Mouse (Mus musculus) midbrain, embryonic 10.5 days (tissue): Measurements from ENCODE around the gene Atxn1. TPM values are rescaled to one million over a fixed set of nuclear protein-coding genes. Genes with fewer than 3 reads are reported as not detected.
A peak's percentile ranks its signal among the peaks of the same experiment; 100 is the strongest.

Experiments
- DNase-seq: peaks from one replicate; pipeline ENCODE4 v3.0.0-alpha.2; 2017; ENCODE audit warnings: low spot score
- H3K27ac ChIP-seq: fragments of 300-500 bp; sonication (generic); replicated peaks from 2 replicates; pipeline ENCODE4 v1.5.1; 2016; ENCODE audit warnings: mild to moderate bottlenecking
- H3K27me3 ChIP-seq: fragments of 300-500 bp; sonication (generic); 2 replicates; pipeline ENCODE4 v1.6.1; 2016; ENCODE audit warnings: low read depth, mild to moderate bottlenecking; ENCODE audit not compliant: poor library complexity, severe bottlenecking
- H3K36me3 ChIP-seq: fragments of 300-500 bp; sonication (generic); 2 replicates; pipeline ENCODE4 v1.6.1; 2016; ENCODE audit warnings: mild to moderate bottlenecking, moderate library complexity
- H3K4me1 ChIP-seq: fragments of 300-500 bp; sonication (generic); 2 replicates; pipeline ENCODE4 v1.6.1; 2016
- H3K4me3 ChIP-seq: fragments of 300-500 bp; sonication (generic); 2 replicates; pipeline ENCODE4 v1.5.1; 2016; ENCODE audit warnings: mild to moderate bottlenecking, moderate library complexity
- H3K9me3 ChIP-seq: fragments of 300-500 bp; sonication (generic); replicated peaks from 2 replicates; pipeline ENCODE4 v1.6.1; 2016; ENCODE audit warnings: mild to moderate bottlenecking
- WGBS: fragments of 180-500 bp; shearing (Covaris S2); methylation state at CpG from one replicate; pipeline ENCODE4 v1.1.7; 2016; 5-methylcytosine and 5-hydroxymethylcytosine counted together
- polyA plus RNA-seq: library from polyadenylated mRNA; unstranded; fragments of >200 nt; fragmentation: Nextera tagmentation; extraction: Ambion mirVana; gene quantifications from 2 replicates; pipeline ENCODE4 v1.2.1, GENCODE M21; 2016

Gene Atxn1
- polyA plus RNA-seq, 1 experiment from 2014 or later: 1.3 TPM

DNA sequence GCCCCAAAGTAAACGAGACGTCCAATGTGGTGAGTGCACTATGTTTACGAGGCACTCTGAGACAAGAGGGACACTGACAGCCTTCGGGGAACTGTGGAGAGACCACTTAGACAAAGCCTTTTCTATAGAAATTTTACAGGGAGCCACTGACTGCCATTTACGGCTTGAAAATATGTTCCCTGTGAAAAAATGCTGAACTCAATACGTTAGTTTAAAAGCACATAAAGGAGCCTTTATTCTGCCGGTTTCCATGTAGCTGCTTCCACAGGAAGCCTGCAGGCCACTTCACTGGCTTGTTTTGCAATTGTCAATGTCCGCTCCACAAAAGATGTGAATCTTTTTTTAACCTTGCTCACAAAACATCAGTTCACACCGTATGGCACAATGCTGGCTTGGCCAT is 186.6 kb downstream of the Atxn1 start:
- WGBS: 63% methylated on average over 9 of the region's 9 CpGs
- Histone ChIP-seq H3K4me3 (no peak overlapping the region), H3K27me3 (no peaks in the 10 kb centered on the region), H3K27ac (no peak overlapping the region), H3K9me3 (no peaks in the 10 kb centered on the region), H3K4me1 (0 out of 2 replicates have a peak, but pooled peaks cover 2% of the 10 kb centered on the region), H3K36me3 (no peaks in the 10 kb centered on the region)
- no peak for DNase-seq

- no peaks in the 10 kb centered on the region for H3K36me3 ChIP-seq
- H3K27me3 ChIP-seq: no peaks in the 10 kb centered on the region
- H3K27ac ChIP-seq: no peak overlapping the region
- 0 out of 2 replicates have a peak, but pooled peaks cover 2% of the 10 kb centered on the region for H3K4me1 ChIP-seq
- no peak for DNase-seq
- WGBS: 100% methylated on average over 1 of the region's 1 CpGs
- no peaks in the 10 kb centered on the region for H3K9me3 ChIP-seq
- H3K4me3 ChIP-seq: no peak overlapping the region
Observed at GRCm38 (mm10) chr13:45775516-45775915, 189.3 kb downstream of the Atxn1 start.

DNA sequence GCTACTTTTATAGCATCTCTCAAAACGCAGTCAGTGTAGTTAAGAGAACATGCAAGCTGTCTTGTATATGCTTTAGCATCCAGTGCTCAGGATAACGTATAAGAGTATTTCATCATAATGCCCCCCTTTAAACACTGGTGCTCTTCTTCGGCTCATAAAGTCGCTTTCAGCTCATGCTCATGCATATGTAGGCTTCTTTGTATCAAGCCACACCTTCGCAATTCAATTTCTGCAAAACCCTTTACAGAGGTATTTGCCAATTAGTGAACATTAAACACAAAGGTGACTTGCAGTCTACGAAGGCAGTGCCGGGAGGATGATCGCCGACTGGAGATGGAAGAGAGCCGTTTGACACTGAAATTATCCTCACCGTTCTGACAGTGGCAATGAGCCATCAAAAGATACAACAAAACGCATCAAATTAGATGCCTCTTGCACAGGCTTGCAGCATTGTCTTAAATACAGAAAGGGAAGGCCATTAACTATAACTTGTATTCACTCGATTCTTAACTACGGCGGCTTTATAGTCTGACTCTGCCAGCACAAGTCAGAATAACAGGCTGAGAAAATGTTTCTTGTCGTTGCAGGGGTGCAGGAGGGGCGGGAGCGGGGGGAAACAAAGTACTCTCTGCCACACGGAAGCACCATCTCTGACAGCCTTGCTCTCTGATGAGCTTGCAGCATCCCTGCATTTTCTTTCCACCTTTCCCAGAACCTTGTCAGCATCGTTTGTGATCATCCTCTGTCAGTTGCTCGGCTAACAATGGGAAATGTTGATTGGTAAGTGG is 191.2 kb downstream of the Atxn1 start:
- Histone ChIP-seq H3K36me3 (no peaks in the 10 kb centered on the region), H3K4me1 (0 out of 2 replicates have a peak, but pooled peaks cover 2% of the 10 kb centered on the region), H3K4me3 (no peak overlapping the region), H3K9me3 (no peaks in the 10 kb centered on the region), H3K27ac (no peak overlapping the region), H3K27me3 (no peaks in the 10 kb centered on the region)
- DNase-seq: no peak
- 84% methylated on average over 21 of the region's 21 CpGs for WGBS

DNA sequence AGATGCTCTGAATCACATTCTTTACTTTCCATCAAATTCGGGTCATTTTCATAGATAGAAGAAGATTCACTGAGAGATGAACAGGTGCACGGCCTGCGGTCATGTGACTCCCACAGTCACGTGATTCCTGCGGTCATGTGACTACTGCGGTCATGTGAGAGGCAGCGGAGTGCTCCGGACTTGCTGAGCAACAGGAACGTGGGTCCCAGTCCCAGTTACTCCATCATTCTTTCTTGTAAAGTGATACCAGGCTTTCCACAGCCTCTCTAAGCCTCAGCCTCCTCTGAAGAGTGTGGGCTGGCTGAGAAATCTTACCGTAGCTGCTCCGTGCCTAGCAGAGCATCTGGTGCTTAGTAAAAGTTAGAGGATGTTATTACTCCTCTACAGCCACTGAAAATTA is 195.1 kb downstream of the Atxn1 start:
- no peaks in the 10 kb centered on the region for H3K27me3 ChIP-seq
- 93% methylated on average over 11 of the region's 11 CpGs for whole genome bisulfite sequencing
- no peak overlapping the region for H3K4me3 ChIP-seq
- H3K9me3 ChIP-seq: no peaks in the 10 kb centered on the region
- DNase-seq: no peak
- H3K36me3 ChIP-seq: no peaks in the 10 kb centered on the region
- H3K4me1 ChIP-seq: no peaks in the 10 kb centered on the region
- no peak overlapping the region for H3K27ac ChIP-seq

DNA sequence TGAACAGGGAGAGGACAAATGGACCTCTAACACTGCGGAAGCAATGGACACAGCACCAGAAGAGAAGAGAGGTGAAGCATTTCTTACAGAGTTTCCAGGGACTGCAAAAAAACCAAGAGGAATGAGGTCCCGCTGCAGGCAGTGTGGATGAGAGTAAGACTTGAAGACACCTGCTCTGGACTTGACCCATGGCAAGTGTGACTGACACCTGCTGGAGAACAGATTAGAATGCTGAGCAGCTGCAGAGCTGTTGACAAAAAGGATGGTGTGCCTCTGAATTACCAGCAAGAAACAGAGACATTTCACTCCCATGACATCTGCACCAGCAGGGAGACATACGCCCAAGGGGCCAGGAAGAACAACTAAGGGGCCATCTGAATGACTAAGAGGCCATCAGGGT is 196.6 kb downstream of the Atxn1 start:
- Histone ChIP-seq H3K4me1 (no peaks in the 10 kb centered on the region), H3K9me3 (no peaks in the 10 kb centered on the region), H3K27ac (no peak overlapping the region), H3K4me3 (no peak overlapping the region), H3K36me3 (no peaks in the 10 kb centered on the region), H3K27me3 (no peaks in the 10 kb centered on the region)
- DNase-seq: no peak
- 84% methylated on average over 3 of the region's 3 CpGs for WGBS

DNA sequence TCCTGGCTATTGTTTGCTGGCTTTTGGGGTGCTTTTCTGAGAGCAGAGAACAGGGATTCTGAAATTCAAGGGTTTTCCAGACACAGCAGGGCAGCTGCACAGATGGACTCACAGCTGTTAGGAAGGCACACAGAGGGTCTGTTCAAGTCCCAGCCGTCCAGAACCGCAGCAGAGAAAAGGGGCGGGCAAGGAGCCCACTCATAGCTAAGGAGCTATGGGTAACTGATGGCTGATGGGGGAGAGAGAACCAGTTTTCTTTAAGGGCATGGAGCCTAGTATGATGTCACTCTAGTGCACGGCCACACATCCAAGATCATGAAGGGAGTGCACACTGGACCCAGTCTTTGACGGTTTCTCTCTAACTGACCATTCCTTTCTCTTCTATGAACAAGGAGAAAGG is 200.5 kb downstream of the Atxn1 start:
- WGBS: 91% methylated on average over 5 of the region's 5 CpGs
- no peak for DNase-seq
- H3K36me3 ChIP-seq: no peaks in the 10 kb centered on the region
- H3K4me1 ChIP-seq: no peaks in the 10 kb centered on the region
- H3K27ac ChIP-seq: no peak overlapping the region
- H3K4me3 ChIP-seq: no peak overlapping the region
- no peaks in the 10 kb centered on the region for H3K27me3 ChIP-seq
- H3K9me3 ChIP-seq: no peaks in the 10 kb centered on the region

DNA sequence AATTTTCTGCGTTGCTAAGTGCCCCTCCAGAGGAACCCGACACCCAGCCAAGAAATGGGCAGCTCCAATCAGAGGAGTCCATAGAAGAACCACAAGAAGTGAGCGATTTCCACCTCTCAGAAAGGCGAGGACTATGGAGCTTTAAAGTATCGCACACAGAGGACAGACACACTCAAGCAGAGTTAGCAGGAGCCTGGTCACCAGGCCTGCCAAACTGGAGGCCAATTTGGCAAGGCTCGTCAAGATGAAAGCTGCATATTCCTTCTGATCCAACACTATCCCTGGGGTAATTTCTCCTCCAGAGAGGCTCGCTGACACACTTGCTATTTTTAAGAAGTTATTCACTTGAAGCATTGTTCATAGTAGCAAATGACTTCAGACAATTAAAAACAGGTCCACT is 202.5 kb downstream of the Atxn1 start:
- Histone ChIP-seq H3K9me3 (no peaks in the 10 kb centered on the region), H3K4me3 (no peak overlapping the region), H3K36me3 (no peaks in the 10 kb centered on the region), H3K27me3 (no peaks in the 10 kb centered on the region), H3K4me1 (no peaks in the 10 kb centered on the region), H3K27ac (no peak overlapping the region)
- DNase-seq: no peak
- 87% methylated on average over 7 of the region's 7 CpGs for WGBS

GRCm38 (mm10) chr13:45754483-45754882 is 210.3 kb downstream of the Atxn1 start:
- H3K9me3 ChIP-seq: no peaks in the 10 kb centered on the region
- H3K36me3 ChIP-seq: no peaks in the 10 kb centered on the region
- H3K4me1 ChIP-seq: peaks cover 6% of the 10 kb centered on the region; the same call in 1 of the 2 replicates
- no peak overlapping the region for H3K4me3 ChIP-seq
- no peaks in the 10 kb centered on the region for H3K27me3 ChIP-seq
- no peak overlapping the region for H3K27ac ChIP-seq
- 94% methylated on average over 1 of the region's 1 CpGs for WGBS
- no peak for DNase-seq

DNA sequence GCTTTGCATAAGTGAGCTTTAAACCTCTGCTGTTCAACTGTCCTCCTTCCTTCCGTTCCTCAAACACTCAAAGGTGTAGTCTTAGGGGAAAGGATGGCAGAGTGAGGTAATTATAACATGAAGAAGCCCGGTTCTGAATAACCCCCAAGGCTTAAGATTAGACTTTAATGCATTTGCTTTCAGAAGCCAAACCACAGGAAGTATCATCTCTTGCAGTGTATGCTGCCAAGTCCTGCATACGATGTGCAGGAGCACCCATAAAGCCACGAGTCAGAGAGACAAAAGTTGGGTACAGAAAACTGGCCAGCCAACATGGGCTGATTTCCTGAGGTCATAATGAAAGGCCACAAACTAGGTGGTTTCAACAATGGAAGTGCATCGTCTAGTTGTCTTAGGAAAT is 212.3 kb downstream of the Atxn1 start:
- no peak for DNase-seq
- no peak overlapping the region for H3K27ac ChIP-seq
- WGBS: 82% methylated on average over 5 of the region's 5 CpGs

GRCm38 (mm10) chr13:45751231-45751630 is 213.6 kb downstream of the Atxn1 start:
- 78% methylated on average over 2 of the region's 2 CpGs for WGBS
- peaks cover 12% of the 10 kb centered on the region for H3K4me1 ChIP-seq
- H3K9me3 ChIP-seq: no peaks in the 10 kb centered on the region
- no peaks in the 10 kb centered on the region for H3K36me3 ChIP-seq
- H3K27ac ChIP-seq: no peak overlapping the region
- no peaks in the 10 kb centered on the region for H3K27me3 ChIP-seq
- DNase-seq: no peak
- H3K4me3 ChIP-seq: no peak overlapping the region

More for the DNA sequence above, 212.3 kb downstream of the Atxn1 start:
- Histone ChIP-seq H3K4me1 (peaks cover 9% of the 10 kb centered on the region; the same call in 1 of the 2 replicates), H3K27me3 (no peaks in the 10 kb centered on the region), H3K9me3 (no peaks in the 10 kb centered on the region), H3K4me3 (no peak overlapping the region), H3K36me3 (no peaks in the 10 kb centered on the region)

DNA sequence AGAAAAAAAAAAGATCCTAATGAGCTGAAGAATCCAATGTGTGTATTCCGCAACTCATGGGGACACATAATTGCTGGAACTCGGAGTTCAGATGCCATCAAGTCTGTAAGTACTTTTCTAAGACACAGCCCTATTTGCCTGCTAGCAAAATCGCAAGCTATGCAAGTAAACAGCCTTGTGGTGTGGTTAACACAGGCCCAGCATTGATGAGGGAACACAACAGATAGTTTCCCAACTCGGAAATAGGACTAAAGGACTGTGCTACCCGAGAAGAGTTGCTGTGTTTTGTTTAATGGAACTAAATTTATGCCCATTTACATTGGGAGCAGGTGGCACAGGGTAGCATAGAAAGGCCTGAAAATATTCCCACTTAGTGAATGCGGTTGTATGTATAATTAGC is 214.2 kb downstream of the Atxn1 start:
- no peak for DNase-seq
- no peaks in the 10 kb centered on the region for H3K9me3 ChIP-seq
- H3K4me1 ChIP-seq: peaks cover 15% of the 10 kb centered on the region
- H3K4me3 ChIP-seq: no peak overlapping the region
- WGBS: 86% methylated on average over 6 of the region's 6 CpGs
- no peaks in the 10 kb centered on the region for H3K36me3 ChIP-seq
- no peak overlapping the region for H3K27ac ChIP-seq
- no peaks in the 10 kb centered on the region for H3K27me3 ChIP-seq

DNA sequence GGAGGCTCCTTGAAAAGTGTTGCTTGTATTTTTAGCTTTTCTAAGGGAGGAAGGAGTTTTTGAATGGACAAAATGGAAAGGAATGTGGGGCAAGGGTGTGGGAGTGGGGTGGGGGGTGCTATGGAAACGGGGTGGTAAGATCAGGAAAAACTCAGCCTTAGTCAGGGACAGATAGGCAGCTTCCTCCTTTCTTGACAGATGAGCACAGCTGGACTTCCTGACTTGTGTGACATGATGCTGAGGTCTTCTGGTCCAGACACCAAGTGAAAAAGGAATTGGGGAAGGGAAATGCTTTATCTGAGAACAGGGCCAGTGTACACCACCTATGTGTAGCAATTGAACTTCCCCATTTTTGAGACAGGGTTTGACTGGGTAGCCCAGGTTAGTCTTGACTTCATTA is 214.9 kb downstream of the Atxn1 start:
- Histone ChIP-seq H3K27ac (peak overlapping the region; percentile 46; the same call in 1 of the 2 replicates), H3K4me1 (peaks cover 15% of the 10 kb centered on the region), H3K36me3 (no peaks in the 10 kb centered on the region), H3K9me3 (no peaks in the 10 kb centered on the region), H3K4me3 (no peak overlapping the region), H3K27me3 (no peaks in the 10 kb centered on the region)
- no peak for DNase-seq
- WGBS: 62% methylated on average over 1 of the region's 1 CpGs

- peak; percentile 30 for DNase-seq
- Histone ChIP-seq H3K9me3 (no peaks in the 10 kb centered on the region), H3K27me3 (no peaks in the 10 kb centered on the region), H3K4me3 (no peak overlapping the region), H3K27ac (peak overlapping the region; percentile 46; the same call in 1 of the 2 replicates), H3K4me1 (peaks cover 11% of the 10 kb centered on the region), H3K36me3 (no peaks in the 10 kb centered on the region)
- WGBS: 86% methylated on average over 8 of the region's 8 CpGs
Observed at GRCm38 (mm10) chr13:45749222-45749621, 215.6 kb downstream of the Atxn1 start.
